Mouse (Mus musculus): ENCODE results near the gene Fam166a.

DNA sequence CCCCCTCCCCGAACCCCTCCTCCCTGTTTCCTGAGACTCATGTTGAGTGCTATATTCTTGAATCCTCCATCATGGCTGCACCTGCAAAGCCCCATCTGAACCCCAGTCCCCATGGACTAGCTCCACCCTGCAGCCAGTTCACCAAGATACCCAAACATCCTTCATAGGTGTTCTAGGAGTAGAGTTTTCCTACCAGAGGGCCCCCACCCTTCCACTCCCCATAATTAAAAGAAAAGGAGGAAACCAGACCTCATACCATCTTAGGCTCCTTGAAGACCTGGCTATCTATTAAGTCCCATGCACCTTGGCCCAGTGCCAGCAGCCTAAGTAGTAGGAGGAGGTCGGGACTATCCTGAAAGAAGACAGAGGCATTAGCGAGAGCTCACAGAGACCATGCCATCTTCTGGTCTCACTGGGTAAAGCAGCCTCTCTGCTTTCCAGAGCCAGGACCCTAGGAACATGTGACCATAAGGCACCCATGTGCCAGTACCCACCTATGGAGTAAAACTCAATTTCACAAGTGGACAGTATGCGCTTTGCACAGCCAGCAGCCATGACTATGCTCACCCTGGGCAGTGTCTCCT lies 14.8 kb upstream of the Fam166a start:
- TF ChIP-seq CTCF (conservative IDR thresholded peaks at IDR 0.05; ENCODE audit: insufficient read depth, insufficient read length, low read depth, low read length): no peak; the same call in 1 of the 2 replicates
- no peak for TF ChIP-seq POLR2A (IDR thresholded peaks at IDR 0.05; ENCODE audit: low read depth, low read length)

Measured in kidney, adult 2 months (tissue).